Mouse (Mus musculus) CH12.LX (cell line): ENCODE data around the gene Cit. TPM values are rescaled to one million over a fixed set of nuclear protein-coding genes. Genes with fewer than 3 reads are reported as not detected.

Experiments
- DNase-seq: peaks from one replicate; pipeline ENCODE4 v3.0.0-alpha.2; 2013; ENCODE audit errors: extremely low read depth
- H3K27ac ChIP-seq: 2 replicates; pipeline ENCODE4 v1.5.1; 2012; ENCODE audit warnings: low read depth, mild to moderate bottlenecking, control low read depth, moderate library complexity; ENCODE audit not compliant: insufficient read depth
- H3K27me3 ChIP-seq: replicated peaks from 2 replicates; pipeline ENCODE3; 2012; ENCODE audit warnings: inconsistent platforms
- H3K36me3 ChIP-seq, 2 experiments: replicated peaks in 1 of 2; 2 replicates each; pipeline versions ENCODE3 to v1.6.1; 2012; ENCODE audit warnings: inconsistent platforms in 1 of 2, low read length in 1 of 2, mild to moderate bottlenecking in 1 of 2, mixed read lengths in 1 of 2, moderate library complexity in 1 of 2; ENCODE audit not compliant: control insufficient read depth in 1 of 2, insufficient read depth in 1 of 2
- H3K4me1 ChIP-seq, 2 experiments: 2 replicates each; pipeline ENCODE4 v1.6.1; 2012; ENCODE audit warnings: inconsistent platforms in 1 of 2, moderate library complexity in 1 of 2; ENCODE audit not compliant: insufficient read depth in 2 of 2, control insufficient read depth in 1 of 2
- H3K4me2 ChIP-seq: 2 replicates; pipeline ENCODE4 v1.6.1; 2012; ENCODE audit warnings: low read depth, mild to moderate bottlenecking, control low read depth; ENCODE audit not compliant: poor library complexity, insufficient read depth, severe bottlenecking
- H3K4me3 ChIP-seq, 3 experiments: fragments of 150-350 bp in 1 of 3; sonication (generic) in 1 of 3; replicated peaks in 1 of 3; 2 replicates each; pipeline versions ENCODE3 to v1.5.1; 2011 to 2012; ENCODE audit warnings: low read depth in 2 of 3, low read length in 2 of 3, mild to moderate bottlenecking in 2 of 3, moderate library complexity in 2 of 3, control low read depth in 1 of 3, improper control_type of control experiment in 1 of 3, inconsistent platforms in 1 of 3, mixed read lengths in 1 of 3; ENCODE audit not compliant: poor library complexity in 1 of 3
- H3K79me2 ChIP-seq: replicated peaks from 2 replicates; pipeline ENCODE4 v1.6.1; 2012; ENCODE audit warnings: mild to moderate bottlenecking, moderate library complexity; ENCODE audit not compliant: control insufficient read depth, poor library complexity, insufficient read depth, severe bottlenecking; ENCODE audit errors: extremely low read depth
- H3K9ac ChIP-seq: 2 replicates; pipeline ENCODE4 v1.6.1; 2012; ENCODE audit warnings: low read depth, mild to moderate bottlenecking, control low read depth, moderate library complexity; ENCODE audit not compliant: insufficient read depth
- H3K9me3 ChIP-seq: replicated peaks from 2 replicates; pipeline ENCODE3; 2012; ENCODE audit warnings: low read length, inconsistent platforms, mixed read lengths
- BHLHE40 ChIP-seq: IDR thresholded peaks from 2 replicates; pipeline ENCODE4 v1.6.1; 2011; ENCODE audit warnings: mild to moderate bottlenecking, low read depth, low read length, improper control_type of control experiment
- CTCF ChIP-seq, 2 experiments: IDR thresholded peaks in 1 of 2; conservative IDR thresholded peaks in 1 of 2; 2 replicates each; pipeline ENCODE4 v1.5.1; 2011 to 2012; ENCODE audit warnings: low read depth in 2 of 2, low read length in 2 of 2, improper control_type of control experiment in 1 of 2, inconsistent platforms in 1 of 2, mild to moderate bottlenecking in 1 of 2, moderate library complexity in 1 of 2
- ELF1 ChIP-seq: IDR thresholded peaks from 2 replicates; pipeline ENCODE4 v1.6.1; 2014; ENCODE audit warnings: low read depth, mild to moderate bottlenecking, inconsistent platforms, low read length, improper control_type of control experiment
- GABPA ChIP-seq: IDR thresholded peaks from 2 replicates; pipeline ENCODE4 v1.6.1; 2012; ENCODE audit warnings: low read depth, low read length, improper control_type of control experiment, inconsistent platforms; ENCODE audit not compliant: insufficient replicate concordance
- IRF4 ChIP-seq: IDR thresholded peaks from 2 replicates; pipeline ENCODE4 v1.6.1; 2014; ENCODE audit warnings: low read depth, mild to moderate bottlenecking, inconsistent platforms, low read length, improper control_type of control experiment
- JUN ChIP-seq: IDR thresholded peaks from 2 replicates; pipeline ENCODE4 v1.6.1; 2011; ENCODE audit warnings: low read depth, mild to moderate bottlenecking, low read length, improper control_type of control experiment, moderate library complexity; ENCODE audit not compliant: insufficient read depth
- KAT2A ChIP-seq: IDR thresholded peaks from 2 replicates; pipeline ENCODE4 v1.6.1; 2012; ENCODE audit warnings: low read length, improper control_type of control experiment, inconsistent platforms; ENCODE audit not compliant: insufficient replicate concordance
- MAFK ChIP-seq: IDR thresholded peaks from 2 replicates; pipeline ENCODE4 v1.6.1; 2011; ENCODE audit warnings: low read length, improper control_type of control experiment; ENCODE audit not compliant: insufficient replicate concordance
- MYC ChIP-seq: IDR thresholded peaks from 2 replicates; pipeline ENCODE4 v1.6.1; 2011; ENCODE audit warnings: low read depth, mild to moderate bottlenecking, improper control_type of control experiment, low read length
- NRF1 ChIP-seq: IDR thresholded peaks from 2 replicates; pipeline ENCODE4 v1.6.1; 2014; ENCODE audit warnings: low read depth, mild to moderate bottlenecking, inconsistent platforms, low read length, improper control_type of control experiment, moderate library complexity
- PAX5 ChIP-seq: IDR thresholded peaks from 2 replicates; pipeline ENCODE4 v1.6.1; 2012; ENCODE audit warnings: low read length, inconsistent platforms, mixed read lengths
- RCOR1 ChIP-seq: conservative IDR thresholded peaks from 2 replicates; pipeline ENCODE4 v1.6.1; 2012; ENCODE audit warnings: low read depth, mild to moderate bottlenecking, inconsistent platforms, low read length, improper control_type of control experiment
- TCF12 ChIP-seq: IDR thresholded peaks from 2 replicates; pipeline ENCODE4 v1.6.1; 2014; ENCODE audit warnings: low read depth, mild to moderate bottlenecking, inconsistent platforms, low read length, improper control_type of control experiment
- UBTF ChIP-seq: IDR thresholded peaks from 2 replicates; pipeline ENCODE4 v1.6.1; 2012; ENCODE audit warnings: low read depth, mild to moderate bottlenecking, inconsistent platforms, low read length, improper control_type of control experiment, moderate library complexity
- USF2 ChIP-seq: conservative IDR thresholded peaks from 2 replicates; pipeline ENCODE4 v1.6.1; 2011; ENCODE audit warnings: low read depth, low read length, improper control_type of control experiment
- ZC3H11A ChIP-seq: IDR thresholded peaks from 2 replicates; pipeline ENCODE4 v1.6.1; 2012; ENCODE audit warnings: low read depth, mild to moderate bottlenecking, inconsistent platforms, low read length, improper control_type of control experiment
- ZKSCAN1 ChIP-seq: IDR thresholded peaks from 2 replicates; pipeline ENCODE4 v1.6.1; 2012; ENCODE audit warnings: low read depth, inconsistent platforms, low read length, improper control_type of control experiment, borderline replicate concordance
- ZNF384 ChIP-seq: IDR thresholded peaks from 2 replicates; pipeline ENCODE4 v1.6.1; 2012; ENCODE audit warnings: low read depth, low read length, improper control_type of control experiment, inconsistent platforms
- dilution Hi-C: fragments of 300-500 bp; cut with MboI; formaldehyde crosslinking; loops from 2 replicates; pipeline ENCODE4 v1.14.3; 2020; ENCODE audit warnings: low sequenced_read_pairs; ENCODE audit not compliant: extremely low pct_unique_long_range_greater_than_20kb, extremely low pct_ligation_motif_present
- in situ Hi-C: fragments of 300-500 bp; cut with MboI; formaldehyde crosslinking; loops from 3 replicates; pipeline ENCODE4 v1.14.3; 2019; ENCODE audit warnings: low sequenced_read_pairs, low pct_ligation_motif_present, low pct_unique_long_range_greater_than_20kb, mixed read lengths
- polyA plus RNA-seq: library from polyadenylated mRNA; unstranded; fragments of >175 nt; gene quantifications from 2 replicates; pipeline ENCODE4 v1.2.1, GENCODE M21; 2012; ENCODE audit warnings: low read depth; ENCODE audit not compliant: insufficient read length
- total RNA-seq, 2 experiments: library from RNA; depleted of rRNA; stranded (reverse); fragments of 300-350 nt in 1 of 2; fragments of >200 nt in 1 of 2; gene quantifications; 2 replicates each; pipeline ENCODE4 v1.2.3; 2012 to 2014

Cit gene
- total and polyA plus RNA-seq, 3 experiments, result 7.0 to 24.9 (median 16.2) TPM

DNA sequence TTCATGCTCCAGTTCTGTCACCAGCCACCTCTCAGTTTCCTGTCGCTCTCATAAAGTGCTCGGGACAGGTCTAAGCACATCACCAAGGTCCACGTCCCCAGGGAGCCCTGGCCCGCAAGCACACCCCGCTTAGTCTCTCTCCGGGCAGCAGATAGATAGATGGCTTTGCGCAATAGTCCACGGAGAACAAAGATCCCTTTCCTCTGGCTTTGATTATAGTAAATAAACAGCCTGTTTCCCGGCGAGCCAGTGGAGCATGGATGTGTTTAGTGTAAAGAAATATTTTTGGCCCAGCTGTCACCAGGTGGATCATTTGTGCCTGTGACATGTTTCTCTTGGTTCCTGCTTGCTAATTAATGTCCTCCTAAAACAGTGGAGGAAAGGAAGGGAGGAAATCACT lies 132.2 kb downstream of the Cit start:
- no peaks in the 10 kb centered on the region for H3K9me3 ChIP-seq
- H3K4me1 ChIP-seq, result no peaks in the 10 kb centered on the region
- H3K79me2 ChIP-seq, result no peaks in the 10 kb centered on the region
- no peak for DNase-seq
- dilution Hi-C loops (no loop called here), in situ Hi-C loops (no loop called here)
- no peak overlapping the region for H3K9ac ChIP-seq
- TF ChIP-seq ZKSCAN1, result no peak
- no peak overlapping the region for H3K4me3 ChIP-seq
- no peak overlapping the region for H3K4me2 ChIP-seq
- no peaks in the 10 kb centered on the region for H3K27me3 ChIP-seq
- no peak overlapping the region for H3K27ac ChIP-seq
- H3K36me3 ChIP-seq, result peaks cover 39 to 93% of the 10 kb centered on the region in 2 experiments

- in situ Hi-C loops, result no loop called here
- H3K9me3 ChIP-seq, result no peaks in the 10 kb centered on the region
- no peak for DNase-seq
- H3K36me3 ChIP-seq, result peaks cover 43 to 95% of the 10 kb centered on the region in 2 experiments
- no peak for TF ChIP-seq ZKSCAN1
- TF ChIP-seq MAFK, result no peak
- no peak for TF ChIP-seq ELF1
- no peak for TF ChIP-seq RCOR1
- TF ChIP-seq USF2, result no peak
- TF ChIP-seq NRF1, result no peak
- no peak for TF ChIP-seq TCF12
- TF ChIP-seq MYC, result no peak
- no peak for TF ChIP-seq PAX5
- no peak for TF ChIP-seq GABPA
- no peak for TF ChIP-seq CTCF (conservative IDR thresholded peaks at IDR 0.05 in 1 of 2, IDR thresholded peaks at IDR 0.05 in 1 of 2; ENCODE audit: low read depth in 2 of 2, low read length in 2 of 2)
- TF ChIP-seq BHLHE40, result no peak
- no peak for TF ChIP-seq ZNF384
- no peak for TF ChIP-seq ZC3H11A
- TF ChIP-seq JUN, result no peak
- TF ChIP-seq UBTF, result no peak
- no peak for TF ChIP-seq IRF4
- no peak for TF ChIP-seq KAT2A
- dilution Hi-C loops, result no loop called here
- H3K4me1 ChIP-seq, result no peaks in the 10 kb centered on the region
- H3K4me2 ChIP-seq, result no peak overlapping the region
- no peak overlapping the region for H3K9ac ChIP-seq
- H3K4me3 ChIP-seq, result no peak overlapping the region
- H3K27me3 ChIP-seq, result no peaks in the 10 kb centered on the region
- no peak overlapping the region for H3K27ac ChIP-seq
- no peaks in the 10 kb centered on the region for H3K79me2 ChIP-seq
Observed at GRCm38 (mm10) chr5:115977757-115978156, 132.7 kb downstream of the Cit start.
